Mouse (Mus musculus): ENCODE measurements around the gene Rhbdf1.

- TF ChIP-seq CTCF (IDR thresholded peaks at IDR 0.05; ENCODE audit: extremely low read depth, insufficient read length, insufficient replicate concordance, low read depth, low read length) (no peak), POLR2A (IDR thresholded peaks at IDR 0.05; ENCODE audit: low read depth, low read length) (no peak)
These were observed 31.4 kb downstream of the Rhbdf1 start for GRCm38 (mm10) chr11:32190603-32191110.
